Mouse (Mus musculus) thymus, adult 2 months (tissue): ENCODE measurements around the gene Nmrk1. TPM values are rescaled to one million over a fixed set of nuclear protein-coding genes. Genes with fewer than 3 reads are reported as not detected.

ENCODE experiments used
- DNase-seq: peaks from one replicate; pipeline ENCODE4 v3.0.0; 2021
- H3K27ac ChIP-seq: fragments of 200-500 bp; 2 replicates; pipeline ENCODE4 v1.5.1; 2012; ENCODE audit warnings: low read length, control low read depth; ENCODE audit not compliant: control insufficient read depth, insufficient read depth
- H3K27me3 ChIP-seq: fragments of 200-500 bp; 2 replicates; pipeline ENCODE4 v1.6.1; 2012; ENCODE audit warnings: mild to moderate bottlenecking, low read length, moderate library complexity, mixed read lengths; ENCODE audit not compliant: control insufficient read depth, insufficient read depth
- H3K36me3 ChIP-seq: fragments of 200-500 bp; 2 replicates; pipeline ENCODE4 v1.6.1; 2012; ENCODE audit warnings: mild to moderate bottlenecking, low read length, moderate library complexity; ENCODE audit not compliant: control insufficient read depth, insufficient read depth
- H3K4me1 ChIP-seq: fragments of 200-500 bp; replicated peaks from 2 replicates; pipeline ENCODE4 v1.6.1; 2012; ENCODE audit warnings: low read length; ENCODE audit not compliant: control insufficient read depth, insufficient read depth
- H3K4me3 ChIP-seq: fragments of 200-500 bp; 2 replicates; pipeline ENCODE4 v1.5.1; 2012; ENCODE audit warnings: mild to moderate bottlenecking, low read length, control low read depth, moderate library complexity; ENCODE audit not compliant: control insufficient read depth, insufficient read depth
- CTCF ChIP-seq: fragments of 200-500 bp; IDR thresholded peaks from 2 replicates; pipeline ENCODE4 v1.5.1; 2012; ENCODE audit warnings: mild to moderate bottlenecking, control low read depth, low read length, moderate library complexity, borderline replicate concordance; ENCODE audit not compliant: control insufficient read depth, poor library complexity, insufficient read depth; ENCODE audit errors: extremely low read depth
- POLR2A ChIP-seq: fragments of 200-500 bp; IDR thresholded peaks from 2 replicates; pipeline ENCODE4 v1.6.1; 2012; ENCODE audit warnings: mild to moderate bottlenecking, low read length, control low read depth, moderate library complexity; ENCODE audit not compliant: control insufficient read depth, poor library complexity, insufficient read depth; ENCODE audit errors: extremely low read depth
- WGBS: fragments of 180-500 bp; shearing (Covaris S2); methylation state at CpG from one replicate; pipeline ENCODE4 v1.1.7; 2018; 5-methylcytosine and 5-hydroxymethylcytosine counted together
- polyA plus RNA-seq: library from polyadenylated mRNA; depleted of rRNA; stranded (reverse); fragments of >200 nt; gene quantifications from 2 replicates; pipeline ENCODE4 v1.2.3, GENCODE M21; 2012; rRNA removed

Nmrk1 gene
- polyA plus RNA-seq, 1 experiment, result 5.2 TPM

- Histone ChIP-seq H3K27ac (no peak overlapping the region), H3K4me1 (no peaks in the 10 kb centered on the region), H3K27me3 (no peaks in the 10 kb centered on the region), H3K36me3 (no peaks in the 10 kb centered on the region; the same call in 1 of the 2 replicates), H3K4me3 (no peak overlapping the region)
- 85% methylated on average over 4 of the region's 4 CpGs for WGBS
- no peak for DNase-seq
- TF ChIP-seq POLR2A, result no peak
- no peak for TF ChIP-seq CTCF
Measured at GRCm38 (mm10) chr19:18682142-18682541, 50.4 kb downstream of the Nmrk1 start.

GRCm38 (mm10) chr19:18687556-18687955 lies 55.8 kb downstream of the Nmrk1 start:
- H3K27ac ChIP-seq, result no peak overlapping the region

GRCm38 (mm10) chr19:18692176-18692575 lies 60.4 kb downstream of the Nmrk1 start:
- Histone ChIP-seq H3K4me1 (no peaks in the 10 kb centered on the region), H3K27ac (no peak overlapping the region), H3K4me3 (no peak overlapping the region), H3K27me3 (no peaks in the 10 kb centered on the region), H3K36me3 (no peaks in the 10 kb centered on the region)
- TF ChIP-seq POLR2A (no peak), CTCF (no peak)
- 77% methylated on average over 3 of the region's 3 CpGs for WGBS
- DNase-seq, result no peak

More at GRCm38 (mm10) chr19:18687556-18687955, 55.8 kb downstream of the Nmrk1 start:
- 70% methylated on average over 3 of the region's 3 CpGs for WGBS
- no peak overlapping the region for H3K4me3 ChIP-seq
- peak; percentile 46 for DNase-seq
- TF ChIP-seq CTCF (no peak), POLR2A (no peak)
- no peaks in the 10 kb centered on the region for H3K36me3 ChIP-seq
- H3K4me1 ChIP-seq, result no peaks in the 10 kb centered on the region
- H3K27me3 ChIP-seq, result no peaks in the 10 kb centered on the region

- H3K27ac ChIP-seq, result no peak overlapping the region
- no peaks in the 10 kb centered on the region for H3K36me3 ChIP-seq
- no peaks in the 10 kb centered on the region for H3K27me3 ChIP-seq
- TF ChIP-seq POLR2A (no peak), CTCF (no peak)
- H3K4me3 ChIP-seq, result no peak overlapping the region
- WGBS, result 93% methylated on average over 2 of the region's 2 CpGs
- DNase-seq, result no peak
- H3K4me1 ChIP-seq, result no peaks in the 10 kb centered on the region
Measured at GRCm38 (mm10) chr19:18692768-18693167, 61.0 kb downstream of the Nmrk1 start.

- Histone ChIP-seq H3K4me1 (no peaks in the 10 kb centered on the region), H3K27ac (no peak overlapping the region), H3K4me3 (no peak overlapping the region), H3K36me3 (no peaks in the 10 kb centered on the region), H3K27me3 (no peaks in the 10 kb centered on the region)
- no peak for DNase-seq
- WGBS, result 96% methylated on average over 3 of the region's 3 CpGs
- no peak for TF ChIP-seq POLR2A
- TF ChIP-seq CTCF, result no peak
Measured at GRCm38 (mm10) chr19:18695116-18695515, 63.4 kb downstream of the Nmrk1 start.

GRCm38 (mm10) chr19:18695552-18695951 lies 63.8 kb downstream of the Nmrk1 start:
- Histone ChIP-seq H3K36me3 (no peaks in the 10 kb centered on the region), H3K4me1 (no peaks in the 10 kb centered on the region), H3K27me3 (no peaks in the 10 kb centered on the region), H3K4me3 (no peak overlapping the region), H3K27ac (no peak overlapping the region)
- WGBS, result 98% methylated on average over 1 of the region's 1 CpGs
- DNase-seq, result no peak
- TF ChIP-seq CTCF (no peak), POLR2A (no peak)

Other genes with a start within 250 kb of the Nmrk1 start
- gene Ostf1, start 127 bp upstream of the Nmrk1 start, polyA plus RNA-seq, result 59.9 and 64.2 TPM in 2 replicates
- 6.6 and 11.7 TPM in 2 replicates for gene Carnmt1, start 38.8 kb downstream of the Nmrk1 start, polyA plus RNA-seq
- gene D030056L22Rik, start 81.2 kb downstream of the Nmrk1 start, polyA plus RNA-seq, result 20.1 and 25.7 TPM in 2 replicates
- gene Trpm6, start 118.0 kb downstream of the Nmrk1 start, polyA plus RNA-seq, result 0.07 and 0.19 TPM in 2 replicates